Mouse (Mus musculus) heart, adult 8-10 months (tissue): ENCODE data around the gene Fndc7. TPM values are rescaled to one million over a fixed set of nuclear protein-coding genes. Genes with fewer than 3 reads are reported as not detected.

Experiments
- total RNA-seq, 4 experiments: library from RNA; stranded (reverse); gene quantifications; 2 replicates each; pipeline ENCODE4 v1.2.4; 2022

Gene Fndc7
- total RNA-seq, 4 experiments from 2014 or later, result 0.06 TPM; not detected in 3

Other genes starting within 250 kb of the Fndc7 start
- 10 to 100 TPM; 40.5 to 51.6 (median 47.0) TPM for gene Clcc1, start 236.1 kb downstream of the Fndc7 start, total RNA-seq
- 1 to 10 TPM in 1 of 4 experiments, under 1 TPM in 3; 0.41 to 1.3 (median 0.61) TPM for gene Gpsm2, start 167.7 kb downstream of the Fndc7 start, total RNA-seq
- gene Aknad1, start 150.3 kb downstream of the Fndc7 start, total RNA-seq, result under 1 TPM in 1 of 4 experiments, not detected in 3; 0.16 TPM
- gene Stxbp3, start 49.5 kb downstream of the Fndc7 start, total RNA-seq, result 10 to 100 TPM; 16.7 to 27.6 (median 21.9) TPM
- 10 to 100 TPM; 14.1 to 18.6 (median 17.4) TPM for gene Prpf38b, start 21.7 kb upstream of the Fndc7 start, total RNA-seq
- not detected for gene Henmt1, start 49.9 kb upstream of the Fndc7 start, total RNA-seq
- not detected for gene Gm9857, start 50.4 kb upstream of the Fndc7 start, total RNA-seq
- gene Fam102b, start 137.6 kb upstream of the Fndc7 start, total RNA-seq, result 10 to 100 TPM in 3 of 4 experiments, 1 to 10 TPM in 1; 8.0 to 11.7 (median 11.0) TPM
- gene Slc25a54, start 190.5 kb upstream of the Fndc7 start, total RNA-seq, result not detected
- 1 to 10 TPM; 3.9 to 5.5 (median 4.6) TPM for gene Slc25a24, start 233.1 kb upstream of the Fndc7 start, total RNA-seq